Mouse (Mus musculus) forebrain, embryonic 14.5 days (tissue): ENCODE measurements around the gene Mitf. TPM values are rescaled to one million over a fixed set of nuclear protein-coding genes. Genes with fewer than 3 reads are reported as not detected.

Source experiments
- ATAC-seq: fragments of 200-750 bp; cut with Nextera tagmentation; 2 replicates; pipeline ENCODE4 v1.8.0; 2017; ENCODE audit warnings: mild to moderate bottlenecking, moderate library complexity
- DNase-seq: peaks from one replicate; pipeline ENCODE4 v3.0.0-alpha.2; 2015; ENCODE audit warnings: low spot score
- H3K27ac ChIP-seq: fragments of 300-500 bp; sonication (generic); 2 replicates; pipeline ENCODE4 v1.5.1; 2014; ENCODE audit warnings: low read depth, mild to moderate bottlenecking, control low read depth, low read length, moderate library complexity
- H3K27me3 ChIP-seq: fragments of 300-500 bp; sonication (generic); replicated peaks from 2 replicates; pipeline ENCODE4 v1.6.1; 2014; ENCODE audit warnings: low read length, control low read depth, mixed read lengths; ENCODE audit not compliant: control insufficient read depth, insufficient read depth
- H3K36me3 ChIP-seq: fragments of 300-500 bp; sonication (generic); 2 replicates; pipeline ENCODE4 v1.6.1; 2014; ENCODE audit warnings: low read length, control low read depth; ENCODE audit not compliant: control insufficient read depth, insufficient read depth
- H3K4me1 ChIP-seq: fragments of 300-500 bp; sonication (generic); 2 replicates; pipeline ENCODE4 v1.6.1; 2014; ENCODE audit warnings: antibody characterized with exemption, low read length, control low read depth; ENCODE audit not compliant: control insufficient read depth, insufficient read depth
- H3K4me2 ChIP-seq: fragments of 300-500 bp; sonication (generic); 2 replicates; pipeline ENCODE4 v1.6.1; 2014; ENCODE audit warnings: mild to moderate bottlenecking, control low read depth, low read length
- H3K4me3 ChIP-seq: fragments of 300-500 bp; sonication (generic); 2 replicates; pipeline ENCODE4 v1.5.1; 2014; ENCODE audit warnings: low read depth, low read length, control low read depth
- H3K9ac ChIP-seq: fragments of 300-500 bp; sonication (generic); 2 replicates; pipeline ENCODE4 v1.6.1; 2014; ENCODE audit warnings: mild to moderate bottlenecking, low read length, control low read depth, moderate library complexity
- H3K9me3 ChIP-seq: fragments of 300-500 bp; sonication (generic); replicated peaks from 2 replicates; pipeline ENCODE4 v1.6.1; 2016; ENCODE audit warnings: low read length, control low read depth, mixed read lengths; ENCODE audit not compliant: control insufficient read depth
- WGBS: fragments of 180-500 bp; shearing (Covaris S2); extraction: QIAGEN DNeasy Blood & Tissue Kit; methylation state at CpG from one replicate; pipeline ENCODE4 v1.1.7; 2014; 5-methylcytosine and 5-hydroxymethylcytosine counted together
- polyA plus RNA-seq: library from polyadenylated mRNA; unstranded; fragments of >200 nt; fragmentation: Nextera tagmentation; extraction: Ambion mirVana; gene quantifications from 2 replicates; pipeline ENCODE4 v1.2.1, GENCODE M21; 2014

Gene Mitf
- polyA plus RNA-seq, 1 experiment from 2014 or later = 1.3 TPM

DNA sequence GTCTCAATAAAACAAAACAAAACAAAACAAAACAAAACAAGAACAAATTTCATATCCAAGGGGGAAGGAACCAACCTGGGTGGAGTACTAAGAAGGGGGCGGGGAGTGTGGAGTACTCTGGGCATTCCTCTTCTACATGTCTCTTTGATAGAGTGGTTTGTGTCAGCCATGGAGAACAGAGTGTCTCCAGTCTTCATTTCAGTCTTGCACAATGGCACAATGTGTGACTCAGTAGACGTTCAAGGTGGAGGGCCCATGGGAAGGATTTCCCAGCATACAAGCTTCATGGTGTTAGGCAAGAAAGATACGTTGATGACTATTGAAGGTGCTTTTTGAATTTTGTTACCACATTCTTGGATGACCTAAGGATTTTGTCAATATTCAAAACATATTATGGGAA lies 117.4 kb downstream of the Mitf start:
- WGBS = 88% methylated on average over 3 of the region's 3 CpGs

DNA sequence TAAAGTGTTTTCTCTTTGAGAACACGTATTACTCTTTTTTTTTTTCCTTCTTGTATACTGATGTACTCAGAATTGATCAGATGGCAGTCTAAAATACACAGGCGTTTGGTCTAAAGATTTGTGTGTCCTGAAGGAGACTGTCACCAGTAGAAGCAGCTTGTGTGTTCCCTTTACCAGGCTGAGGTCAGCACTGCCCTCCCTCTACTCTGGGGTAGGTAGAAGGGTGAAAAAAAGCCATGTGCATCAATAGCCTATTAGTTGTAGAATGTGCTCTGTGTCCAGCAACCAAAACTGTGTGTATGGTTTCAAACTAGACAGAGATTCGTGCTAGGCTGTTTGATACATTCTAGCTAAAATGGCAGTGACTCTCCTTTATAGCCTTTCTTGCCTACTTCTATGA lies 122.2 kb downstream of the Mitf start:
- Histone ChIP-seq H3K4me3 (no peak overlapping the region), H3K4me1 (no peaks in the 10 kb centered on the region), H3K36me3 (no peaks in the 10 kb centered on the region), H3K9me3 (no peaks in the 10 kb centered on the region), H3K9ac (no peak overlapping the region), H3K27me3 (no peaks in the 10 kb centered on the region), H3K4me2 (no peak overlapping the region), H3K27ac (no peak overlapping the region)
- 83% methylated on average over 3 of the region's 3 CpGs for WGBS
- DNase-seq = no peak
- ATAC-seq = no peak

More for the DNA sequence above, 117.4 kb downstream of the Mitf start:
- H3K4me1 ChIP-seq = no peaks in the 10 kb centered on the region
- H3K27ac ChIP-seq = no peak overlapping the region
- no peak overlapping the region for H3K4me2 ChIP-seq
- H3K9me3 ChIP-seq = no peaks in the 10 kb centered on the region
- H3K4me3 ChIP-seq = no peak overlapping the region
- H3K36me3 ChIP-seq = no peaks in the 10 kb centered on the region
- H3K9ac ChIP-seq = no peak overlapping the region
- ATAC-seq = no peak
- H3K27me3 ChIP-seq = no peaks in the 10 kb centered on the region
- no peak for DNase-seq

DNA sequence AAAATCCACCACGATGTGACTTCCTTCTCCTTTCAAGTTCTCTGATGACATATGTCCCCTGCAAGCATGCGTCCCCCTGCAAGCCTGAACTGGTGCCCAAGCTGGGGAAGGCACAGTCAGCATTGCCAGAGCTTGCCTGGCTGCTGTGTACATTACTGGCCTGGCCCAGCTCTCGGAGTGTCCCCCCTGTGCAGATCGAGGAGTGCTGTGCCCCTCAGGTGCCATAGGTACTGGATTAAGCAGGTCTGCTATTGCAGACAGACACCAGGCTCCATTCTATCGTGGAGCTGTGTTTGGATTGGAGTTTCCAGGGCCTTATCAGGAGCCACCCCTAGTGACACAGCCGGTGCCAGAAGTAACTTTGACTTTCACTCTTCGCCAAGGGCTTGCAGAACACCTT lies 122.6 kb downstream of the Mitf start:
- DNase-seq = no peak
- H3K9ac ChIP-seq = no peak overlapping the region
- H3K4me1 ChIP-seq = no peaks in the 10 kb centered on the region
- H3K4me3 ChIP-seq = no peak overlapping the region
- no peak overlapping the region for H3K4me2 ChIP-seq
- H3K9me3 ChIP-seq = no peaks in the 10 kb centered on the region
- H3K36me3 ChIP-seq = no peaks in the 10 kb centered on the region
- WGBS = 79% methylated on average over 7 of the region's 7 CpGs
- H3K27ac ChIP-seq = no peak overlapping the region
- ATAC-seq = no peak
- H3K27me3 ChIP-seq = no peaks in the 10 kb centered on the region

DNA sequence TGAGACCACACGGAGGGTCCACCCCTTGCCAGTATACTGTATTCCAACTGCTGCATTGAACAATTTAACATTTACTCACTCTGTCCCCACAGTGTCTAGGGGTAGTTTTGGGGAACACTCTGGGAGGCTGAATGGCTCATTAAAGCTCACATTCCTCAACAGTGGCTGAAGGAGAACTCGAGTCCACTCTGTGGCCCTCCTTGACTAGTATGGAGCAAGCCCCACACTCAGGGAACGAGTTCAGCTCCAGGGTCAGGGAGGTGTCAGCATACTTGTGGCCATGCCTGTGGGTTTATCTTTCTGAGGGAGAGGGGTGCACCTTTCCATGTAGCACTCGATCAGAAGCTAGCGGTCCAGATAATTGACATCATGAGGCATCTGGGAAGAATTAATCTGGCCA lies 130.3 kb downstream of the Mitf start:
- Histone ChIP-seq H3K27me3 (no peaks in the 10 kb centered on the region; the same call in 1 of the 2 replicates), H3K4me2 (no peak overlapping the region), H3K4me1 (peaks cover 14% of the 10 kb centered on the region), H3K36me3 (no peaks in the 10 kb centered on the region), H3K27ac (no peak overlapping the region), H3K4me3 (no peak overlapping the region), H3K9me3 (no peaks in the 10 kb centered on the region), H3K9ac (no peak overlapping the region)
- WGBS = 43% methylated on average over 5 of the region's 5 CpGs
- ATAC-seq (peak; percentile 37; the same call in 1 of the 2 replicates), DNase-seq (no peak)

DNA sequence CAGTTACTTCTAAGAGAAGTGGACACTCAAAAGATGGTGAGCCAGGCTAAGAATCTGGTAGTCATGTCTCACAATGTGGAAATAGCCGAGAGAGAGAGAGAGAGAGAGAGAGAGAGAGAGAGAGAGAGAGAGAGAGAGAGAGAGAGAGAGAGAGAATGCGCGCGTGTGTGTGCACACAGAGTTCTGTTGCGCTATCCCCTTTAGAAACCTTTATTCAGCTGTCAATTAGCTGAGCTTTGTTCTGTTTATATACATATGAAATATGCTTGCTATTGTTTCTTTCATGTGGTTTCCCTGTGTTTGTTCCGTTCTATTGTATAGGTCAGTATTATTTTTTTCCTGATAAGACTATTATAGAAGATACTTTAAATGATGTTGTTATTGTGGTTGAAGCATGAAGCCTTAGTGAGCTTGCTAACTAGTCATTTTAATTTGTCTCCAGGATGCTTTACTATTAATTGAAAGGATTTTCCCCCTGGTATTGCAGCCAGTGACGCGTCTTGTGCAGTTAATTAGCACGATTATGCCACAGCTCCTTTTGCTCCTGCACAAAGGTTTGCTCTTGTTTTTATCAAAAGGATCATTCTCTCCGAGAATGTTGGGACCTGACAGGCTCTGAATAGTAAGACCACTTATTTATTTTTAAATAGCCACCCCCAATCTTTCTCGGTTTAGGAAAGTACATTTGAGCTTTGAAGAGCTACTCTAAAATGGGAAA lies 131.2 kb downstream of the Mitf start:
- H3K4me2 ChIP-seq = peak overlapping the region; percentile 36
- WGBS = under 1% methylated on average over 11 of the region's 11 CpGs
- no peak overlapping the region for H3K4me3 ChIP-seq
- peaks cover 14% of the 10 kb centered on the region for H3K4me1 ChIP-seq
- no peaks in the 10 kb centered on the region for H3K9me3 ChIP-seq
- no peak overlapping the region for H3K9ac ChIP-seq
- H3K27me3 ChIP-seq = peaks cover 3% of the 10 kb centered on the region; the same call in 1 of the 2 replicates
- peak; percentile 72 for ATAC-seq
- H3K36me3 ChIP-seq = no peaks in the 10 kb centered on the region
- peak; percentile 82 for DNase-seq
- no peak overlapping the region for H3K27ac ChIP-seq

DNA sequence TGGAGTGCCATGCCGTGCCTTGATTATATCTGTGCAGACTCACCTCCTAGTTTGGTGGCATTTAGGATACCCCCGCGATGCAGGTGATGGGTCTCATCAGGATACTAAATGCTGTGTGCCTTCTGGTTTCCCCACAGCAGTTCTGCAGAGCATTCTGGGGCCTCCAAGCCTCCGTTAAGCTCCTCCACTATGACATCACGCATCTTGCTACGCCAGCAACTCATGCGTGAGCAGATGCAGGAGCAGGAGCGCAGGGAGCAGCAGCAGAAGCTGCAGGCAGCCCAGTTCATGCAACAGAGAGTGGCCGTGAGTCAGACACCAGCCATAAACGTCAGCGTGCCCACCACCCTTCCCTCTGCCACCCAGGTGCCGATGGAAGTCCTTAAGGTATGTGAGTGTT lies 134.1 kb downstream of the Mitf start:
- Histone ChIP-seq H3K27me3 (peaks cover 3% of the 10 kb centered on the region; the same call in 1 of the 2 replicates), H3K27ac (no peak overlapping the region), H3K4me3 (no peak overlapping the region), H3K4me1 (peaks cover 14% of the 10 kb centered on the region), H3K36me3 (no peaks in the 10 kb centered on the region), H3K4me2 (peak overlapping the region; percentile 16; the same call in 1 of the 2 replicates), H3K9me3 (no peaks in the 10 kb centered on the region), H3K9ac (no peak overlapping the region)
- WGBS = 26% methylated on average over 12 of the region's 12 CpGs
- DNase-seq (peak; percentile 60), ATAC-seq (no peak)

DNA sequence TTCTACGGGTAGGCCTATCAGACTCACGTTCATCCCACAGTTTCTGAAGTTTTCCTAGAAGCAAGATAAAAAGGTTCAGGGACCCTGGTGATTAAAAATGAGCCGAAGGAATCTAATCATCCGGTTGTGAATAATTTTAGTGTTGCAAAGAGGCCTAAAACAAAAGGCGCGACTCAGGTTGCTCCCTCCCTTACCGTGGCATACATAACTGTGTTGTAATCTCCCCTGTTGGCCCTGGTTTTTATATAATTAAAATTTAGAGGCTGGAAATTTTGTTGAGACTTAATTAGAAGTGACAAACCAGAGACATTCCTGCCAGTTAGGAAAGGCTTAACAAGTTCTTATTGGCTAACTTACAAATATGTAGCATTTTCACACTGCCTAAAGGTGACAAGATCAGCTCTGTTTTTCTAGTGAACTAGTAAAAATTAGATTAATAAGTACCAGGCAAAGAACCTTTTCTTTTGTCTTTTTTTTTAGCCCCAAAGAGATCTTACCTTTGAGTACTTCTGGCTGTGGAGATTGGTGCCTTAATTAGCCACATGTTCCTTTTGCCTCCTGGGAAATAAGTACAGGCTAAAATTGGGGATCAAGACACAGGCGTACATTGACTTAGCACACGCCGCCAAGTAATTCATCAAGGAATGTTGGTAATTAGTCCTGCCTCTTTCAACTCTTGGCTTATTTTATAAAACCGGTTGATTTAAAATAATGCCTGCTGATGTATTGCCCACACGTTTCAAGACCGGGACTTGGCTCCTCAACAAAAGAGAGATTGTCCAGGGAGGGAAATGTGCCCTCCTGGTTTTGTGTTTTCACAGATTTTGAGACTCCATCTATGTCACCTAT lies 143.4 kb downstream of the Mitf start:
- Histone ChIP-seq H3K4me2 (no peak overlapping the region), H3K36me3 (no peaks in the 10 kb centered on the region), H3K9me3 (no peaks in the 10 kb centered on the region), H3K27ac (no peak overlapping the region), H3K27me3 (0 out of 2 replicates have a peak, but pooled peaks cover 3% of the 10 kb centered on the region), H3K4me3 (no peak overlapping the region), H3K9ac (no peak overlapping the region), H3K4me1 (peaks cover 20% of the 10 kb centered on the region)
- ATAC-seq (peak; percentile 76), DNase-seq (peak; percentile 83)
- WGBS = 10% methylated on average over 13 of the region's 13 CpGs

DNA sequence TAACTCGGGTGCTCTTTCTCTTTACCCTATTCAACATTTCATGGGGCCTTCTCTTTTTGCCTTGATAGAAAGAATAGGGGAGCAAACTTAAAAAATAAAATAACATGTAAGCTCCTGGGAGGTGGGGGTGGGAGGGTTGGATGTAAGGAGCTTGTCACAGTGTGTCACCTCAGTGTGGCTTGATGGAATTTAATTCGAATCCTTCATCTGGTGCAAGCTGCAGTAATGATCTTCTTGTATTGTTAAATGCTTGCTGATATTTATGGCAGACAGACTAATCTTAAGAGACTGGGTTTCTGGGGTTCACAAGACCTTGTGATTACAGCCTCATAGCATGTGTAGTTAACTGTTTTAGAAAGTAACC lies 144.0 kb downstream of the Mitf start:
- Histone ChIP-seq H3K4me3 (no peak overlapping the region), H3K36me3 (no peaks in the 10 kb centered on the region), H3K27me3 (0 out of 2 replicates have a peak, but pooled peaks cover 3% of the 10 kb centered on the region), H3K9me3 (no peaks in the 10 kb centered on the region), H3K27ac (no peak overlapping the region), H3K4me1 (peaks cover 20% of the 10 kb centered on the region), H3K9ac (no peak overlapping the region), H3K4me2 (no peak overlapping the region)
- WGBS = 4% methylated on average over 2 of the region's 2 CpGs
- DNase-seq (no peak), ATAC-seq (peak; percentile 54; the same call in 1 of the 2 replicates)

DNA sequence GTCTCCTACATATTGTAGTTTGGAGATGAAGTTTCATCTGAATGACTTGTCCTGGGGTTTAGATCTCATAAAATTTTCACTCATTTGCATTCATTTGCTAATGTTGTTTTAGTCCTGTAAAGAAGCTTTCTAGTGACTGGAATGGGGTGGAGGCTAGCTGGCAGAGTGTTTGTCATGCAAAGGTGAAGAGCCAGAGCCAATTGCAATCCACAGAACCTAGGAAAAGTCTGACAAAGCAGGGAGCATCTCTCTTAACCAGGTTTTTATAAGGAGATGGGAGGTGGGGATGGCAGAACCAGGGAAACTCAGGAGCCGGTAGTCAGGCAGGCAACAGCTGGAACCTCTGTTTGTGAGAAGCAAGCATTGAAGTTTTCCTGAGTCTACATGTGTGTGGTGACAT lies 144.9 kb downstream of the Mitf start:
- no peak overlapping the region for H3K4me3 ChIP-seq
- DNase-seq (no peak), ATAC-seq (no peak)
- no peaks in the 10 kb centered on the region for H3K9me3 ChIP-seq
- no peak overlapping the region for H3K4me2 ChIP-seq
- H3K9ac ChIP-seq = no peak overlapping the region
- H3K27me3 ChIP-seq = 0 out of 2 replicates have a peak, but pooled peaks cover 3% of the 10 kb centered on the region
- H3K27ac ChIP-seq = no peak overlapping the region
- 54% methylated on average over 1 of the region's 1 CpGs for WGBS
- H3K4me1 ChIP-seq = peaks cover 20% of the 10 kb centered on the region
- H3K36me3 ChIP-seq = no peaks in the 10 kb centered on the region
